Mouse (Mus musculus) intestine, postnatal 0 days (tissue): ENCODE measurements around the gene Slc30a4. TPM values are rescaled to one million over a fixed set of nuclear protein-coding genes. Genes with fewer than 3 reads are reported as not detected.

Source experiments
- ATAC-seq: fragments of 200-750 bp; cut with Nextera tagmentation; 2 replicates; pipeline ENCODE4 v1.8.0; 2017; ENCODE audit warnings: mild to moderate bottlenecking, moderate TSS enrichment, moderate library complexity
- H3K27ac ChIP-seq: fragments of 300-500 bp; sonication (generic); 2 replicates; pipeline ENCODE4 v1.5.1; 2014; ENCODE audit warnings: mild to moderate bottlenecking, low read depth, low read length, moderate library complexity
- H3K27me3 ChIP-seq: fragments of 300-500 bp; sonication (generic); replicated peaks from 2 replicates; pipeline ENCODE4 v1.6.1; 2014; ENCODE audit warnings: low read length, mixed read lengths; ENCODE audit not compliant: control insufficient read depth, insufficient read depth
- H3K36me3 ChIP-seq: fragments of 300-500 bp; sonication (generic); 2 replicates; pipeline ENCODE4 v1.6.1; 2014; ENCODE audit warnings: mild to moderate bottlenecking, moderate library complexity; ENCODE audit not compliant: control insufficient read depth, insufficient read depth
- H3K4me1 ChIP-seq: fragments of 300-500 bp; sonication (generic); replicated peaks from 2 replicates; pipeline ENCODE4 v1.6.1; 2014; ENCODE audit warnings: antibody characterized with exemption, low read length, mixed read lengths; ENCODE audit not compliant: control insufficient read depth, insufficient read depth
- H3K4me2 ChIP-seq: fragments of 300-500 bp; sonication (generic); replicated peaks from 2 replicates; pipeline ENCODE4 v1.6.1; 2014; ENCODE audit warnings: low read depth, mild to moderate bottlenecking, moderate library complexity
- H3K4me3 ChIP-seq: fragments of 300-500 bp; sonication (generic); 2 replicates; pipeline ENCODE4 v1.5.1; 2014; ENCODE audit warnings: low read depth, low read length
- H3K9ac ChIP-seq: fragments of 300-500 bp; sonication (generic); 2 replicates; pipeline ENCODE4 v1.6.1; 2014; ENCODE audit warnings: mild to moderate bottlenecking, low read depth, low read length
- H3K9me3 ChIP-seq: fragments of 300-500 bp; sonication (generic); 2 replicates; pipeline ENCODE4 v1.6.1; 2016; ENCODE audit warnings: mixed run types; ENCODE audit not compliant: control insufficient read depth
- CTCF ChIP-seq: sonication (generic); IDR thresholded peaks from 2 replicates; pipeline ENCODE4 v1.5.1; 2016; ENCODE audit warnings: low read depth, mild to moderate bottlenecking, control low read depth, antibody characterized with exemption, moderate library complexity
- WGBS: fragments of 180-500 bp; shearing (Covaris S2); extraction: QIAGEN DNeasy Blood & Tissue Kit; methylation state at CpG from one replicate; pipeline ENCODE4 v1.1.7; 2014; 5-methylcytosine and 5-hydroxymethylcytosine counted together
- polyA plus RNA-seq: library from polyadenylated mRNA; unstranded; fragments of >200 nt; fragmentation: Nextera tagmentation; extraction: Ambion mirVana; gene quantifications from 2 replicates; pipeline ENCODE4 v1.2.1, GENCODE M21; 2015

The Slc30a4 gene
- polyA plus RNA-seq, 1 experiment from 2014 or later: 13.4 TPM

DNA sequence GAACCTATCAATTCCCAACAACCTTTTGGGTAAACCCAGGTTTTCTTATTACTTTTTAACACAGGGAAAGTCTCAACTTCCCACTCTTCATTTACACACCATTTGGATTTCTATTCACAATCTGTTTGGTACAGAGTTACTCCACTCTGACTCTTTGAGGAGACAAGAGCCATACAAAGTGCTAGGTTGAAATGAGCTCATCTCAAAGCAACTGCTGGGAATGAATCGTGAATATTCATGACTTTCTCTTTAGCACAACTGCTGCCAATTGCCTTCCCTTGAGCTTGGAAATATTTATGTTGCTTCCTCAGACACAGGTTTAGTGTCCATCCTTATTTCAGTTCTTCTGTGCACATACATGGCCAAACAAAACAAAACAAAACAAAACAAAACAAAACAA, 18.8 kb downstream of the Slc30a4 start:
- no peak overlapping the region for H3K27ac ChIP-seq
- H3K27me3 ChIP-seq: no peaks in the 10 kb centered on the region
- no peak for TF ChIP-seq CTCF
- H3K4me2 ChIP-seq: no peak overlapping the region
- H3K9ac ChIP-seq: no peak overlapping the region
- H3K4me1 ChIP-seq: no peaks in the 10 kb centered on the region
- WGBS: 88% methylated on average over 1 of the region's 1 CpGs
- ATAC-seq: no peak
- peaks cover 17% of the 10 kb centered on the region for H3K36me3 ChIP-seq
- H3K9me3 ChIP-seq: peaks cover 11% of the 10 kb centered on the region
- H3K4me3 ChIP-seq: no peak overlapping the region

DNA sequence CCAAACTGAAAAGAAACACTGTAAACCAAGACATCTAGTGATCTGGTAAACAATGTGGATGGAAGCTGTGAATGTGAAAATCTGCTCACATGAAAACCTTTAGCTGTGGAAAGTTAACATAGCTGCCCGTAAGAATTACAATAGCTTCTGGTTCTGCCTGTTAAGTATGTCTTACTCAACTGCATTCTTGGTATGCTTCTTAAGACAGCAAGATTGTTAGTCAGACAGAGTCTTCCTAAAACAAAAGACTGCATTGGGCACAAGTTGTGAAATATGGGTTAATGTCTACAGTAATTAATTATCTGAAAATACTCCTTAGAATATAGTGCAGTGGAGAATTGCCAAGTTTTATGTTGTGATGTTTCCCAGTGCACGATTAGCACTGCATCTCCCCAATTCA, 19.9 kb downstream of the Slc30a4 start:
- 84% methylated on average over 2 of the region's 2 CpGs for WGBS

DNA sequence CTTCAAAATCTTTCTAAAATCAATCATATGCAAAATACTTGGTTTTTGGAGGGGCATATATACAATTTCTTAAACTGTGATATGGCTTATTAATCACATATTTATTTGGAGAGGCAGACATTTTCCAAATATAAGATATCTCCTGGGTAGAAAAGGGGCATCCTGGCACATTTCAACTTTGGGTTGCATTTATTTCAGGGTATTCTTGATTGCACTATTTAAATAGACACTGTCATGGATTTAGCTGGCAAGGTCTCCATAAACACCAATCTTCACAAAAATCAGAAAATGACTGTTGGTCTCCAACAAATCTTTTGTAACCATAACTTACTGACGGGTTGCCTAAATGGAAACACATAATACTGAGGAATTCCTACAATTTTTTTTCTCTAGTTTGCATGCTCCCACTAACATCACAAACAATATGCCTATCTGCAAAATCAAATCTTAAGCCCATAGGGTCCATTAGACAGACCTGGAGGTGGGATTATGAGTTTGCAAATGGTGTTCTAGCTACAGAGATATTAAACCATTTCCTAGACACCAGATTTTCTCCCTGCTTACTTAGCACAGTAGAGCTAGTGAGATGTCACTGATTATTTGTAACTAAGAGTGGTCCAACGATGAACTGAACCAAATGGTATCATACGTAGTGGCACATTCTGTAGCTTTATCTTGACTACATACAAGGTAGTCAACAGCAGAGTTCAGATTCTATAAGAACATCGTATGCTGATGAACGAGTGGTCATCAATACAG, 20.9 kb downstream of the Slc30a4 start:
- Histone ChIP-seq H3K27ac (no peak overlapping the region), H3K4me3 (no peak overlapping the region), H3K9ac (no peak overlapping the region), H3K36me3 (peaks cover 14% of the 10 kb centered on the region; the same call in 1 of the 2 replicates), H3K9me3 (peaks cover 11% of the 10 kb centered on the region), H3K4me2 (no peak overlapping the region), H3K27me3 (no peaks in the 10 kb centered on the region), H3K4me1 (no peaks in the 10 kb centered on the region)
- ATAC-seq: peak; percentile 36; the same call in 1 of the 2 replicates
- 83% methylated on average over 5 of the region's 5 CpGs for WGBS
- TF ChIP-seq CTCF: no peak

More for the DNA sequence above, 19.9 kb downstream of the Slc30a4 start:
- H3K36me3 ChIP-seq: peaks cover 17% of the 10 kb centered on the region
- TF ChIP-seq CTCF: no peak
- H3K9me3 ChIP-seq: peaks cover 11% of the 10 kb centered on the region
- no peaks in the 10 kb centered on the region for H3K4me1 ChIP-seq
- H3K4me2 ChIP-seq: no peak overlapping the region
- H3K4me3 ChIP-seq: no peak overlapping the region
- no peaks in the 10 kb centered on the region for H3K27me3 ChIP-seq
- H3K27ac ChIP-seq: no peak overlapping the region
- no peak for ATAC-seq
- H3K9ac ChIP-seq: no peak overlapping the region

DNA sequence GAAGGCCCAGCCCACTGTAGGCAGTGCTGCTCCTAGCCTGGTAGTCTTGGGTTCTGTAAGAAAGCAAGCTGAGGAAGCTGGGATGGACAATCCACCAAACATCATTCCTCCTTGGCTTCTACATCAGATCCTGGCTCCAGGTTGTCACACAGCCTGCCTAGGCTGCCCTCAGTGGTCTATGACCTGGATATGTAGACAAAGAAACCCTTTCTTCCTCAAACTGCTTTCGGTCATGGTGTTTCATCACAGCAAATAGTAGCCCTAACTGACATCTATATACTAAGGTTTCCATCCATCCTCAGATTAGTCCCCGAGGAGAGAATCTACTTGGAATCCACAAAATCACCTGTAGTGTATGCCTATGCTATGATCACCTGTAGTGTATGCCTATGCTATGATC, 27.3 kb downstream of the Slc30a4 start:
- TF ChIP-seq CTCF: no peak
- Histone ChIP-seq H3K9ac (no peak overlapping the region), H3K36me3 (no peaks in the 10 kb centered on the region), H3K4me3 (no peak overlapping the region), H3K27me3 (no peaks in the 10 kb centered on the region), H3K9me3 (no peaks in the 10 kb centered on the region), H3K4me2 (no peak overlapping the region), H3K4me1 (no peaks in the 10 kb centered on the region), H3K27ac (no peak overlapping the region)
- ATAC-seq: no peak
- WGBS: 93% methylated on average over 2 of the region's 2 CpGs

DNA sequence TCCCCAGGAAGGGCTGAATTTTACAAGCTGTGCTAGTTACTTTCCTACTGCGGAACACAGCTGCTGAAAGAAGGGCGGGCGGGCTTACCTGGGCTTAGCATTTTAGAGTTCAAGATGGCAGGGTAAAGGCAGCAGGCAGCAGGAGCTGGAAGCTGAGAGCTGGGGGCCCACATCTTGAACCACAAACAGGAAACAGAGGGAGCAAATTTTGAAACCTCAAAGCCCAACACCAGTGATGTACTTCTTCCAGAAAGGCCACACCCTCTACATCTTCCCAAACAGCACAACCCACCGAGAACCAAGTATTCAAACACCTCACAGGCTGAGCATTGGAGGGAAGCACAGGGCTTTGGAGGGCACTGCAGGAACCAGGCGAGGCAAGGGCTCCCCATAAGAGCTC, 29.6 kb downstream of the Slc30a4 start:
- Histone ChIP-seq H3K4me1 (no peaks in the 10 kb centered on the region), H3K4me3 (no peak overlapping the region), H3K27me3 (no peaks in the 10 kb centered on the region), H3K9me3 (no peaks in the 10 kb centered on the region), H3K27ac (no peak overlapping the region), H3K9ac (no peak overlapping the region), H3K4me2 (no peak overlapping the region), H3K36me3 (no peaks in the 10 kb centered on the region)
- 65% methylated on average over 5 of the region's 5 CpGs for WGBS
- TF ChIP-seq CTCF: no peak
- no peak for ATAC-seq

DNA sequence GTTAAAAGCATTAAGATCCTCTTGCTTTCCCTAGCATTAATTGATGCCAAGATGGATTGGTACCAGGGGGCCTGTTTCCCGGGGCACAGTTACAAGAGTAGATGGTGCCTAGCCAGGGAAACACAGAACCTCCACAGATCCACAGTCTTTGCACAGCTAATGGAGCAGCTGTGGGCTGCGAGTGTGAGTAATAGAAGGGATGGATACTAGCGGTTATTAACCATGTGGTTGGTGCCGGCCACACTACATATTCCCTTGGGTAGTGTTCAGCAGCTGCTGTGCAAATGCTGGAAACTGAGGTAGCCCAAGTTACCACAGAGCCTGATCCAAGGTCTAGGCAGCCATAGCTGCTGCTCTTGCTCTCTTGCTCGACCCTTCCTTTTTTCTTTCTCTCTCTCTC, 30.7 kb downstream of the Slc30a4 start:
- Histone ChIP-seq H3K9me3 (no peaks in the 10 kb centered on the region), H3K27me3 (no peaks in the 10 kb centered on the region), H3K4me3 (no peak overlapping the region), H3K4me1 (no peaks in the 10 kb centered on the region), H3K9ac (no peak overlapping the region), H3K27ac (no peak overlapping the region), H3K4me2 (no peak overlapping the region), H3K36me3 (no peaks in the 10 kb centered on the region)
- no peak for ATAC-seq
- TF ChIP-seq CTCF: no peak
- 64% methylated on average over 5 of the region's 5 CpGs for WGBS
